Mouse (Mus musculus) C2C12 (cell line): ENCODE measurements around the gene Sema4d. TPM values are rescaled to one million over a fixed set of nuclear protein-coding genes. Genes with fewer than 3 reads are reported as not detected.

Experiments
- H3K27me3 ChIP-seq: one replicate; pipeline ENCODE4 v1.6.1; 2011; ENCODE audit not compliant: control insufficient read depth, insufficient read depth, insufficient read length
- H3K36me3 ChIP-seq: one replicate; pipeline ENCODE4 v1.6.1; 2011; ENCODE audit not compliant: control insufficient read depth, insufficient read depth
- H3K4me3 ChIP-seq: one replicate; pipeline ENCODE4 v1.5.1; 2011; ENCODE audit warnings: mild to moderate bottlenecking, control low read depth; ENCODE audit not compliant: poor library complexity, insufficient read depth, severe bottlenecking
- H3K79me2 ChIP-seq: one replicate; pipeline ENCODE4 v1.6.1; 2011; ENCODE audit not compliant: control insufficient read depth, insufficient read depth
- H3K79me3 ChIP-seq: one replicate; pipeline ENCODE4 v1.6.1; 2011; ENCODE audit warnings: low read depth, control low read depth
- H3ac ChIP-seq: one replicate; pipeline ENCODE3; 2011; ENCODE audit warnings: low read depth; ENCODE audit not compliant: control insufficient read depth, insufficient read length
- CEBPB ChIP-seq: IDR thresholded peaks from one replicate; pipeline ENCODE4 v1.6.1; 2011; ENCODE audit warnings: low read depth, mild to moderate bottlenecking, control low read depth, moderate library complexity
- CTCF ChIP-seq: IDR thresholded peaks from one replicate; pipeline ENCODE4 v1.5.1; 2011; ENCODE audit not compliant: control insufficient read depth, insufficient read depth, insufficient read length
- FOSL1 ChIP-seq: IDR thresholded peaks from one replicate; pipeline ENCODE4 v1.8.0; 2011; ENCODE audit warnings: mild to moderate bottlenecking, low read length; ENCODE audit not compliant: poor library complexity, insufficient read depth, severe bottlenecking
- MAX ChIP-seq: IDR thresholded peaks from one replicate; pipeline ENCODE4 v1.6.1; 2011; ENCODE audit warnings: mild to moderate bottlenecking, control low read depth
- MYOD1 ChIP-seq: IDR thresholded peaks from one replicate; pipeline ENCODE4 v1.6.1; 2011; ENCODE audit warnings: low read depth; ENCODE audit not compliant: control insufficient read depth, insufficient read length
- MYOG ChIP-seq: IDR thresholded peaks from one replicate; pipeline ENCODE4 v1.6.1; 2011; ENCODE audit not compliant: control insufficient read depth, insufficient read length; ENCODE audit errors: extremely low read depth
- USF1 ChIP-seq: IDR thresholded peaks from one replicate; pipeline ENCODE4 v1.6.1; 2011; ENCODE audit warnings: low read depth, mild to moderate bottlenecking, control low read depth, moderate library complexity
- polyA plus RNA-seq: library from polyadenylated mRNA; unstranded; fragments of >200 nt; fragmentation: generic; extraction: Trizol; gene quantifications from one replicate; pipeline ENCODE4 v1.2.1, GENCODE M21; 2012; ENCODE audit warnings: missing spikeins

The Sema4d gene
- polyA plus RNA-seq, 1 experiment, result 0.20 TPM

GRCm38 (mm10) chr13:51725926-51726574, 67.5 kb downstream of the Sema4d start:
- no peak overlapping the region for H3K4me3 ChIP-seq
- H3K36me3 ChIP-seq, result no peaks in the 10 kb centered on the region
- H3K79me2 ChIP-seq, result no peaks in the 10 kb centered on the region
- no peak for TF ChIP-seq FOSL1
- H3K27me3 ChIP-seq, result no peaks in the 10 kb centered on the region
- no peak overlapping the region for H3ac ChIP-seq
- no peaks in the 10 kb centered on the region for H3K79me3 ChIP-seq

- TF ChIP-seq MYOG (no peak), MYOD1 (no peak), USF1 (no peak), FOSL1 (no peak), CTCF (no peak), CEBPB (no peak), MAX (no peak)
- Histone ChIP-seq H3K36me3 (no peaks in the 10 kb centered on the region), H3K79me2 (no peaks in the 10 kb centered on the region), H3K4me3 (no peak overlapping the region), H3K27me3 (no peaks in the 10 kb centered on the region), H3ac (no peak overlapping the region), H3K79me3 (no peaks in the 10 kb centered on the region)
Measured at GRCm38 (mm10) chr13:51725446-51725845, 68.1 kb downstream of the Sema4d start.

- no peaks in the 10 kb centered on the region for H3K36me3 ChIP-seq
- H3K27me3 ChIP-seq, result no peaks in the 10 kb centered on the region
- no peak for TF ChIP-seq MYOD1
- TF ChIP-seq CTCF, result no peak
- no peak for TF ChIP-seq MAX
- TF ChIP-seq USF1, result no peak
- no peak for TF ChIP-seq MYOG
- H3ac ChIP-seq, result no peak overlapping the region
- no peaks in the 10 kb centered on the region for H3K79me3 ChIP-seq
- no peaks in the 10 kb centered on the region for H3K79me2 ChIP-seq
- H3K4me3 ChIP-seq, result no peak overlapping the region
Measured at GRCm38 (mm10) chr13:51724566-51724965, 69.0 kb downstream of the Sema4d start.

- Histone ChIP-seq H3ac (no peak overlapping the region), H3K4me3 (no peak overlapping the region), H3K27me3 (no peaks in the 10 kb centered on the region), H3K36me3 (no peaks in the 10 kb centered on the region), H3K79me2 (no peaks in the 10 kb centered on the region), H3K79me3 (no peaks in the 10 kb centered on the region)
- TF ChIP-seq USF1 (no peak), MYOG (no peak), MAX (no peak), MYOD1 (no peak), FOSL1 (no peak), CEBPB (no peak), CTCF (no peak)
Measured at GRCm38 (mm10) chr13:51723114-51723513, 70.4 kb downstream of the Sema4d start.

GRCm38 (mm10) chr13:51720556-51720955, 73.0 kb downstream of the Sema4d start:
- no peak overlapping the region for H3ac ChIP-seq
- no peak overlapping the region for H3K4me3 ChIP-seq
- H3K36me3 ChIP-seq, result no peaks in the 10 kb centered on the region
- H3K79me2 ChIP-seq, result no peaks in the 10 kb centered on the region
- no peaks in the 10 kb centered on the region for H3K79me3 ChIP-seq
- TF ChIP-seq FOSL1 (no peak), CEBPB (no peak), MYOD1 (no peak), CTCF (no peak), MAX (no peak), MYOG (no peak), USF1 (no peak)
- no peaks in the 10 kb centered on the region for H3K27me3 ChIP-seq

- Histone ChIP-seq H3K27me3 (no peaks in the 10 kb centered on the region), H3K79me2 (no peaks in the 10 kb centered on the region), H3K4me3 (no peak overlapping the region), H3K79me3 (no peaks in the 10 kb centered on the region), H3K36me3 (no peaks in the 10 kb centered on the region), H3ac (no peak overlapping the region)
- no peak for TF ChIP-seq CEBPB
- TF ChIP-seq FOSL1, result no peak
- TF ChIP-seq USF1, result no peak
Measured at GRCm38 (mm10) chr13:51719256-51719655, 74.3 kb downstream of the Sema4d start.
